Mouse (Mus musculus): ENCODE results near the gene Nxf1. TPM values are rescaled to one million over a fixed set of nuclear protein-coding genes. Genes with fewer than 3 reads are reported as not detected.

The Nxf1 gene
- polyA plus RNA-seq, 1 experiment from 2014 or later, result 194 TPM

GRCm38 (mm10) chr19:8786008-8786781 is 29.3 kb downstream of the Nxf1 start, which contains the start of gene Taf6l:
Gene Taf6l (minus strand): TSS chr19:8786417.
- Histone ChIP-seq H3K9ac (peak within 1 kb of the TSS; percentile 71), H3K27ac (peak within 1 kb of the TSS; percentile 68), H3K4me2 (peak within 1 kb of the TSS; percentile 78), H3K4me1 (peaks cover 15% of the 10 kb centered on the region), H3K4me3 (peak within 1 kb of the TSS; percentile 76), H3K36me3 (ENCODE audit: poor library complexity, severe bottlenecking) (peaks cover 37% of the 10 kb centered on the region), H3K9me3 (replicated peaks) (no peaks in the 10 kb centered on the region), H3K27me3 (no peaks in the 10 kb centered on the region)
- peak; percentile 100 for ATAC-seq
- 1% methylated on average over 32 of the region's 32 CpGs for WGBS

GRCm38 (mm10) chr19:8788521-8788920 is 31.6 kb downstream of the Nxf1 start:
- H3K4me3 ChIP-seq, result no peak overlapping the region
- peaks cover 31% of the 10 kb centered on the region for H3K36me3 ChIP-seq (ENCODE audit: poor library complexity, severe bottlenecking)
- no peaks in the 10 kb centered on the region for H3K27me3 ChIP-seq
- no peaks in the 10 kb centered on the region for H3K9me3 ChIP-seq (replicated peaks)
- no peak overlapping the region for H3K4me2 ChIP-seq
- 23% methylated on average over 3 of the region's 3 CpGs for WGBS
- peaks cover 15% of the 10 kb centered on the region for H3K4me1 ChIP-seq
- H3K27ac ChIP-seq, result peak overlapping the region; percentile 3; the same call in 1 of the 2 replicates
- no peak overlapping the region for H3K9ac ChIP-seq
- no peak for ATAC-seq

GRCm38 (mm10) chr19:8789171-8789570 is 32.3 kb downstream of the Nxf1 start:
- H3K27me3 ChIP-seq, result no peaks in the 10 kb centered on the region
- no peaks in the 10 kb centered on the region for H3K9me3 ChIP-seq (replicated peaks)
- no peak overlapping the region for H3K9ac ChIP-seq
- WGBS, result 29% methylated on average over 1 of the region's 1 CpGs
- H3K4me1 ChIP-seq, result peaks cover 15% of the 10 kb centered on the region
- H3K4me3 ChIP-seq, result no peak overlapping the region
- no peak overlapping the region for H3K4me2 ChIP-seq
- peaks cover 31% of the 10 kb centered on the region for H3K36me3 ChIP-seq (ENCODE audit: poor library complexity, severe bottlenecking)
- no peak for ATAC-seq
- peak overlapping the region; percentile 3; the same call in 1 of the 2 replicates for H3K27ac ChIP-seq

- Histone ChIP-seq H3K9ac (no peak overlapping the region), H3K27me3 (no peaks in the 10 kb centered on the region), H3K4me3 (no peak overlapping the region), H3K9me3 (replicated peaks) (no peaks in the 10 kb centered on the region), H3K4me1 (peaks cover 12% of the 10 kb centered on the region), H3K27ac (no peak overlapping the region), H3K36me3 (ENCODE audit: poor library complexity, severe bottlenecking) (peaks cover 38% of the 10 kb centered on the region), H3K4me2 (no peak overlapping the region)
- ATAC-seq, result no peak
- 83% methylated on average over 7 of the region's 7 CpGs for WGBS
Measured at GRCm38 (mm10) chr19:8790171-8790570, 33.3 kb downstream of the Nxf1 start.

GRCm38 (mm10) chr19:8798264-8798946 is 41.5 kb downstream of the Nxf1 start, which contains the start of gene Polr2g:
Gene Polr2g (minus strand): TSS chr19:8798577.
- no peaks in the 10 kb centered on the region for H3K9me3 ChIP-seq (replicated peaks)
- H3K4me1 ChIP-seq, result peaks cover 22% of the 10 kb centered on the region
- H3K4me2 ChIP-seq, result peak within 1 kb of the TSS; percentile 88
- 0 out of 2 replicates have a peak within 1 kb of the TSS, but pooled peaks have one; percentile 12 for H3K27ac ChIP-seq
- peak within 1 kb of the TSS; percentile 77 for H3K9ac ChIP-seq
- peaks cover 4% of the 10 kb centered on the region; the same call in 1 of the 2 replicates for H3K27me3 ChIP-seq
- 2% methylated on average over 25 of the region's 25 CpGs for WGBS
- peaks cover 32% of the 10 kb centered on the region for H3K36me3 ChIP-seq (ENCODE audit: poor library complexity, severe bottlenecking)
- peak; percentile 72 for ATAC-seq
- H3K4me3 ChIP-seq, result peak within 1 kb of the TSS; percentile 62

- Histone ChIP-seq H3K27me3 (peaks cover 4% of the 10 kb centered on the region; the same call in 1 of the 2 replicates), H3K4me1 (peaks cover 22% of the 10 kb centered on the region), H3K9ac (no peak overlapping the region), H3K4me2 (peak overlapping the region; percentile 88; the same call in 1 of the 2 replicates), H3K4me3 (peak overlapping the region; percentile 62; the same call in 1 of the 2 replicates), H3K27ac (no peak overlapping the region), H3K36me3 (ENCODE audit: poor library complexity, severe bottlenecking) (peaks cover 32% of the 10 kb centered on the region), H3K9me3 (replicated peaks) (no peaks in the 10 kb centered on the region)
- ATAC-seq, result no peak
Measured at GRCm38 (mm10) chr19:8798947-8799315, 42.1 kb downstream of the Nxf1 start.

- peak; percentile 98 for ATAC-seq
- WGBS, result under 1% methylated on average over 30 of the region's 30 CpGs
Measured at GRCm38 (mm10) chr19:8802130-8802821, 45.4 kb downstream of the Nxf1 start, which contains the start of gene Zbtb3. Gene Zbtb3 (plus strand): TSS chr19:8802555.

GRCm38 (mm10) chr19:8803204-8803780 is 46.4 kb downstream of the Nxf1 start:
- WGBS, result 91% methylated on average over 9 of the region's 9 CpGs
- Histone ChIP-seq H3K36me3 (ENCODE audit: poor library complexity, severe bottlenecking) (peaks cover 51% of the 10 kb centered on the region), H3K4me1 (peaks cover 12% of the 10 kb centered on the region), H3K27me3 (peaks cover 4% of the 10 kb centered on the region; the same call in 1 of the 2 replicates), H3K9me3 (replicated peaks) (no peaks in the 10 kb centered on the region), H3K27ac (peak overlapping the region; percentile 94), H3K9ac (peak overlapping the region; percentile 34; the same call in 1 of the 2 replicates), H3K4me3 (peak overlapping the region; percentile 63; the same call in 1 of the 2 replicates), H3K4me2 (peak overlapping the region; percentile 69)
- ATAC-seq, result no peak

More at GRCm38 (mm10) chr19:8802130-8802821, 45.4 kb downstream of the Nxf1 start, which contains the start of gene Zbtb3:
- H3K4me1 ChIP-seq, result peaks cover 19% of the 10 kb centered on the region
- peak within 1 kb of the TSS; percentile 63 for H3K4me3 ChIP-seq
- H3K36me3 ChIP-seq (ENCODE audit: poor library complexity, severe bottlenecking), result peaks cover 40% of the 10 kb centered on the region
- H3K4me2 ChIP-seq, result peak within 1 kb of the TSS; percentile 69
- H3K27ac ChIP-seq, result peak within 1 kb of the TSS; percentile 94
- H3K9ac ChIP-seq, result peak within 1 kb of the TSS; percentile 61
- H3K27me3 ChIP-seq, result peaks cover 4% of the 10 kb centered on the region; the same call in 1 of the 2 replicates
- no peaks in the 10 kb centered on the region for H3K9me3 ChIP-seq (replicated peaks)

GRCm38 (mm10) chr19:8803879-8804660 is 47.2 kb downstream of the Nxf1 start:
- H3K4me1 ChIP-seq, result peaks cover 12% of the 10 kb centered on the region
- H3K4me2 ChIP-seq, result no peak overlapping the region
- 94% methylated on average over 11 of the region's 11 CpGs for WGBS
- ATAC-seq, result no peak
- no peak overlapping the region for H3K4me3 ChIP-seq
- H3K27me3 ChIP-seq, result peaks cover 4% of the 10 kb centered on the region; the same call in 1 of the 2 replicates
- H3K36me3 ChIP-seq (ENCODE audit: poor library complexity, severe bottlenecking), result peaks cover 58% of the 10 kb centered on the region
- no peaks in the 10 kb centered on the region for H3K9me3 ChIP-seq (replicated peaks)
- H3K27ac ChIP-seq, result no peak overlapping the region; the same call in 1 of the 2 replicates
- H3K9ac ChIP-seq, result no peak overlapping the region

GRCm38 (mm10) chr19:8806810-8807209 is 49.9 kb downstream of the Nxf1 start:
- WGBS, result 94% methylated on average over 5 of the region's 5 CpGs
- no peaks in the 10 kb centered on the region for H3K9me3 ChIP-seq (replicated peaks)
- H3K4me3 ChIP-seq, result no peak overlapping the region
- H3K4me1 ChIP-seq, result peaks cover 9% of the 10 kb centered on the region
- peaks cover 80% of the 10 kb centered on the region for H3K36me3 ChIP-seq (ENCODE audit: poor library complexity, severe bottlenecking)
- no peak overlapping the region for H3K4me2 ChIP-seq
- H3K9ac ChIP-seq, result no peak overlapping the region
- no peak overlapping the region for H3K27ac ChIP-seq
- ATAC-seq, result no peak
- no peaks in the 10 kb centered on the region for H3K27me3 ChIP-seq

Measured in forebrain, embryonic 13.5 days (tissue).